Mouse (Mus musculus): ENCODE measurements around the gene Prmt3.
A peak's percentile ranks its signal among the peaks of the same experiment; 100 is the strongest.

Gene Prmt3

GRCm38 (mm10) chr7:49794304-49794703 is 16.2 kb downstream of the Prmt3 start:
- no peak for DNase-seq (ENCODE audit: extremely low read depth, insufficient read length, low spot score)

- DNase-seq (ENCODE audit: extremely low read depth, insufficient read length, low spot score) = no peak
These were observed 19.0 kb downstream of the Prmt3 start for GRCm38 (mm10) chr7:49797171-49797570.

- no peak for DNase-seq (ENCODE audit: extremely low read depth, insufficient read length, low spot score)
These were observed 25.4 kb downstream of the Prmt3 start for GRCm38 (mm10) chr7:49803511-49803910.

GRCm38 (mm10) chr7:49804638-49805165 is 26.6 kb downstream of the Prmt3 start:
- no peak for DNase-seq (ENCODE audit: extremely low read depth, insufficient read length, low spot score)

GRCm38 (mm10) chr7:49805618-49806017 is 27.5 kb downstream of the Prmt3 start:
- no peak for DNase-seq (ENCODE audit: extremely low read depth, insufficient read length, low spot score)

- no peak for DNase-seq (ENCODE audit: extremely low read depth, insufficient read length, low spot score)
These were observed 29.0 kb downstream of the Prmt3 start for GRCm38 (mm10) chr7:49807093-49807682.

GRCm38 (mm10) chr7:49807846-49808622 is 29.9 kb downstream of the Prmt3 start:
- DNase-seq (ENCODE audit: extremely low read depth, insufficient read length, low spot score) = no peak

GRCm38 (mm10) chr7:49809100-49809499 is 31.0 kb downstream of the Prmt3 start:
- DNase-seq (ENCODE audit: extremely low read depth, insufficient read length, low spot score) = peak; percentile 30

- no peak for DNase-seq (ENCODE audit: extremely low read depth, insufficient read length, low spot score)
These were observed 31.4 kb downstream of the Prmt3 start for GRCm38 (mm10) chr7:49809562-49809961.

- DNase-seq (ENCODE audit: extremely low read depth, insufficient read length, low spot score) = no peak
These were observed 33.2 kb downstream of the Prmt3 start for GRCm38 (mm10) chr7:49811346-49811745.

- no peak for DNase-seq (ENCODE audit: extremely low read depth, insufficient read length, low spot score)
These were observed 41.2 kb downstream of the Prmt3 start for GRCm38 (mm10) chr7:49819393-49819792.

GRCm38 (mm10) chr7:49821370-49821769 is 43.2 kb downstream of the Prmt3 start:
- no peak for DNase-seq (ENCODE audit: extremely low read depth, insufficient read length, low spot score)

- DNase-seq (ENCODE audit: extremely low read depth, insufficient read length, low spot score) = no peak
These were observed 43.9 kb downstream of the Prmt3 start for GRCm38 (mm10) chr7:49822028-49822427.

- DNase-seq (ENCODE audit: extremely low read depth, insufficient read length, low spot score) = no peak
These were observed 45.4 kb downstream of the Prmt3 start for GRCm38 (mm10) chr7:49823595-49823994.

- DNase-seq (ENCODE audit: extremely low read depth, insufficient read length, low spot score) = no peak
These were observed 45.9 kb downstream of the Prmt3 start for GRCm38 (mm10) chr7:49824043-49824442.

GRCm38 (mm10) chr7:49824581-49824980 is 46.4 kb downstream of the Prmt3 start:
- peak; percentile 27 for DNase-seq (ENCODE audit: extremely low read depth, insufficient read length, low spot score)

- no peak for DNase-seq (ENCODE audit: extremely low read depth, insufficient read length, low spot score)
These were observed 47.3 kb downstream of the Prmt3 start for GRCm38 (mm10) chr7:49825492-49825891.

GRCm38 (mm10) chr7:49827920-49828319 is 49.8 kb downstream of the Prmt3 start:
- no peak for DNase-seq (ENCODE audit: extremely low read depth, insufficient read length, low spot score)

- no peak for DNase-seq (ENCODE audit: extremely low read depth, insufficient read length, low spot score)
These were observed 64.5 kb downstream of the Prmt3 start for GRCm38 (mm10) chr7:49842366-49843282.

GRCm38 (mm10) chr7:49843304-49843933 is 65.3 kb downstream of the Prmt3 start:
- DNase-seq (ENCODE audit: extremely low read depth, insufficient read length, low spot score) = no peak

- DNase-seq (ENCODE audit: extremely low read depth, insufficient read length, low spot score) = no peak
These were observed 69.8 kb downstream of the Prmt3 start for GRCm38 (mm10) chr7:49847939-49848338.
